Mouse (Mus musculus): Measurements from ENCODE around the gene Slc35f1.
"Not testable (repeated sequence)": the region's sequence is repeated elsewhere in the genome, so short reads cannot be mapped to it uniquely, and the experiment has no call there.

Slc35f1 gene

GRCm38 (mm10) chr10:52791560-52791959 lies 101.2 kb downstream of the Slc35f1 start:
- no peak for DNase-seq

- DNase-seq, result no peak
Observed at GRCm38 (mm10) chr10:52797454-52797853, 107.1 kb downstream of the Slc35f1 start.

GRCm38 (mm10) chr10:52807808-52808207 lies 117.5 kb downstream of the Slc35f1 start:
- no peak for DNase-seq

- no peak for DNase-seq
Observed at GRCm38 (mm10) chr10:52812861-52813260, 122.5 kb downstream of the Slc35f1 start.

GRCm38 (mm10) chr10:52814358-52814757 lies 124.0 kb downstream of the Slc35f1 start:
- no peak for DNase-seq

GRCm38 (mm10) chr10:52819661-52820060 lies 129.3 kb downstream of the Slc35f1 start:
- no peak for DNase-seq

- DNase-seq, result no peak
Observed at GRCm38 (mm10) chr10:52822909-52823308, 132.6 kb downstream of the Slc35f1 start.

GRCm38 (mm10) chr10:52825746-52826145 lies 135.4 kb downstream of the Slc35f1 start:
- no peak for DNase-seq

GRCm38 (mm10) chr10:52840819-52841218 lies 150.5 kb downstream of the Slc35f1 start:
- DNase-seq, result peak; percentile 26 to 28

- DNase-seq, result no peak
Observed at GRCm38 (mm10) chr10:52851994-52852393, 161.7 kb downstream of the Slc35f1 start.

GRCm38 (mm10) chr10:52860851-52861250 lies 170.5 kb downstream of the Slc35f1 start:
- DNase-seq, result no peak

GRCm38 (mm10) chr10:52864936-52865335 lies 174.6 kb downstream of the Slc35f1 start:
- no peak for DNase-seq

- DNase-seq, result no peak
Observed at GRCm38 (mm10) chr10:52871110-52871509, 180.8 kb downstream of the Slc35f1 start.

GRCm38 (mm10) chr10:52874133-52874532 lies 183.8 kb downstream of the Slc35f1 start:
- DNase-seq, result no peak

- DNase-seq, result no peak
Observed at GRCm38 (mm10) chr10:52874712-52875111, 184.4 kb downstream of the Slc35f1 start.

- DNase-seq, result no peak
Observed at GRCm38 (mm10) chr10:52877263-52878021, 187.1 kb downstream of the Slc35f1 start.

- DNase-seq, result no peak
Observed at GRCm38 (mm10) chr10:52878093-52878801, 187.9 kb downstream of the Slc35f1 start.

GRCm38 (mm10) chr10:52896724-52897123 lies 206.4 kb downstream of the Slc35f1 start:
- not testable (repeated sequence) for DNase-seq

- DNase-seq, result no peak
Observed at GRCm38 (mm10) chr10:52904914-52905313, 214.6 kb downstream of the Slc35f1 start.

- DNase-seq, result no peak
Observed at GRCm38 (mm10) chr10:52911762-52912161, 221.4 kb downstream of the Slc35f1 start.

GRCm38 (mm10) chr10:52918715-52919114 lies 228.4 kb downstream of the Slc35f1 start:
- DNase-seq, result no peak

GRCm38 (mm10) chr10:52923143-52923542 lies 232.8 kb downstream of the Slc35f1 start:
- DNase-seq, result no peak

- DNase-seq, result no peak
Observed at GRCm38 (mm10) chr10:52926330-52926729, 236.0 kb downstream of the Slc35f1 start.

- DNase-seq, result no peak
Observed at GRCm38 (mm10) chr10:52932159-52932558, 241.8 kb downstream of the Slc35f1 start.

All from cerebellum, postnatal 36 days (tissue).